Mouse (Mus musculus): ENCODE results near the gene Slc22a16. TPM values are rescaled to one million over a fixed set of nuclear protein-coding genes. Genes with fewer than 3 reads are reported as not detected.

The Slc22a16 gene
- total RNA-seq, 1 experiment from 2014 or later: not detected

- no peak for ATAC-seq (ENCODE audit: extremely low read depth, insufficient number of reproducible peaks, low FRiP score, poor library complexity, severe bottlenecking)
Observed at GRCm38 (mm10) chr10:40592186-40592585, 22.1 kb downstream of the Slc22a16 start.

GRCm38 (mm10) chr10:40597177-40597576, 27.0 kb downstream of the Slc22a16 start:
- no peak for ATAC-seq (ENCODE audit: extremely low read depth, insufficient number of reproducible peaks, low FRiP score, poor library complexity, severe bottlenecking)

DNA sequence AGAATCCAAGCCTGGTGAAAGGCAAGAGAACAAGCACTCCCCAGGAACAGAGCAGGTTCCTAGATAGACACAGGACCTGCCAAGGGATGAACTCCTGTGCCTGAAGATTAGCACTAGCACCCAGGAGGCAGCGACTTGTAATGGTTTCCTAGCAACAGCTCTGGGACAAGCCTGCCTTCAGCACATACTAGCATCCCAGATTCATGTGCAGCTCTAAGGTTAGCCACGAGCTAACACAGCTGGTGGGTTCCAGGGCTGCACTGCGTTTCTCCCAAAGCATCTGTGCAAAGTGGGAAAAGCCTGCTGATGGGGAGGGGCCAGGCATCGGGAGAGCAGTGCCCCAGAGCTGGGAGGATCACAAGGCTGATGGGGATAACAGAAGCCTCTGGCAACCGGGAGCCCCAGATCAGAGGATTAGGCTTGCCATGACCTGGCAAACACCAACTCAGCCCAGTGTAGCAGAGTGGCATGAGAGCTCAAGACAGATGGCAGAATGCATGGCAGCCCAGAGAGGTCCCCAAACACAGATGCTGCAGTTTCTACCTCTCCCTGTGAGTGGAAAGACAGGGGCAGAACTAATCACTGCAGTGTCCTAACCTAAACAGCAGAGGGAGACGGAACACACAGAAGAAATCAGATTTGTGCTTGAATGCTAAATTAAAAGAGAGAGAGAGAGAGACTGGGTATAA, 34.7 kb downstream of the Slc22a16 start:
- ATAC-seq (ENCODE audit: extremely low read depth, insufficient number of reproducible peaks, low FRiP score, poor library complexity, severe bottlenecking): no peak

- no peak for ATAC-seq (ENCODE audit: extremely low read depth, insufficient number of reproducible peaks, low FRiP score, poor library complexity, severe bottlenecking)
Observed at GRCm38 (mm10) chr10:40617973-40618372, 47.8 kb downstream of the Slc22a16 start.

- ATAC-seq (ENCODE audit: extremely low read depth, insufficient number of reproducible peaks, low FRiP score, poor library complexity, severe bottlenecking): no peak
Observed at GRCm38 (mm10) chr10:40619760-40620159, 49.6 kb downstream of the Slc22a16 start.

DNA sequence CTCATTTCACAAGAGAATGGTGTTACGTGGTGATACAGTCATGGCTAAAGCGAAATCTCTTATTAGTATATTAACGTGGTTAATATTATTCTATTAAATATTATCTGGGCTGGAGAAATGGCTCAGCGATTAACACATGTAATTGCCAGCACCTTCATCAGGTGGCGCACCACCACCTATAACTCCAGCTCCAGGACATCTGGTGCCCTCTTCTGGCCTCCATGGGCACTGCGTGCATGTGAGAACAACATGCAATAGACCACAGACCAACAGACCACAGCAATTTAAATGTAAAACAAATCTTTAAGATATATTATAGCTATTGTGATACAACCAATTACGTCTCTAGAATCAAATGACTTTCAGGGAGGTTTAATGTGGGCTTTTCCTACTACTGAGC, 59.0 kb downstream of the Slc22a16 start:
- ATAC-seq (ENCODE audit: extremely low read depth, insufficient number of reproducible peaks, low FRiP score, poor library complexity, severe bottlenecking): no peak

DNA sequence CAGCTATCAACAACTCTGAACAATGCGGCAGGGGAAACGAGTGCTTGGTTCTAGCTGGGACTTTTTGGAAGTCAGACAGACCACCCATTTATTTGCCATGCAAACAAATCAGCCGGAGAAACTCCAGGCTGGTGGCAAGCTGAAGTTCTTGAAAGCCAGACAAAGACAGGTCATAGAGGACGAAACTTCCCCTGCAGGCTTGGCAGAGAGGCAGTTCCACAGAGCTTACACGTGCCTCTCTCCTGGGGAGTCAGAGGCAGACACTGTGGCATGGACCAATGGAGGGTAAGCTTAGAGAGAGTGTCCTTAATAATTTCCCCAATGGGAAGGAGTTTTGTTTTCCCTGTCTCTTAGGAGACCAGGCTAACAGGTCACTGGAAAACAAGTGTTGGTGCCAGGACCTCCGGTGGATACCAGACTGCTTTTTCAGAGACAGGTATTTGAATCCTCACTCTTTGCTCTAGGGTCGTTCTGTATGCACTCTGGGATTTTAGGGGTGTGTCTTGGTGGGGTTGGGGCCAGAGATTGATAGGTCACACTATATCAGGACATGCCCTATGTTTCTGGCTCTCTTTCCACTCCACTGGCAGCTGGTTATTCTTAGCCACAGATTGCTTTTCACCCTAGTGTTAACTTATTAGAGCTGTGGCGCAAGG, 59.6 kb downstream of the Slc22a16 start, which contains the start of gene Ddo:
Gene Ddo (plus strand): TSS at position 356 of the 656 bp plus-strand sequence.
- no peak for ATAC-seq (ENCODE audit: extremely low read depth, insufficient number of reproducible peaks, low FRiP score, poor library complexity, severe bottlenecking)

GRCm38 (mm10) chr10:40630457-40630856, 60.3 kb downstream of the Slc22a16 start:
- ATAC-seq (ENCODE audit: extremely low read depth, insufficient number of reproducible peaks, low FRiP score, poor library complexity, severe bottlenecking): no peak

- ATAC-seq (ENCODE audit: extremely low read depth, insufficient number of reproducible peaks, low FRiP score, poor library complexity, severe bottlenecking): no peak
Observed at GRCm38 (mm10) chr10:40630961-40631360, 60.8 kb downstream of the Slc22a16 start.

DNA sequence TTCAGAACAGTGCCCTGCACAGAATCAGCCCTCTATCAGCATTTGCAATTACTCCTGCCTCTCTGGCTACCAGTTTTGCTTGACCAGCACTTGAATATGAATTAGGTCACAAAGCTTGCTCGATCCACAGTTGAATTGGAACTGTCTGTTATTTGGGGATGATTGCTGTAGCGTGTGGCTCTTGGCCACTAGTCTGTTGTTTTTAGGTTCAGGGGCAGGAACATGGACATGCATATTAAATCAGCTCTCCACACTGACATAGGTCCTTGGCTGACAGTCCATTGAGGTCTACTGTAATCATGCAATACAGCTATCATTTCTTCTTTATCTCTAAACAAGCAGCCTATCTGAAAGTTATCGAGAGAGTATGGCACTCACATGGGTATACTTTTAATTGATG, 62.0 kb downstream of the Slc22a16 start:
- no peak for ATAC-seq (ENCODE audit: extremely low read depth, insufficient number of reproducible peaks, low FRiP score, poor library complexity, severe bottlenecking)

GRCm38 (mm10) chr10:40637331-40637730, 67.2 kb downstream of the Slc22a16 start:
- no peak for ATAC-seq (ENCODE audit: extremely low read depth, insufficient number of reproducible peaks, low FRiP score, poor library complexity, severe bottlenecking)

- ATAC-seq (ENCODE audit: extremely low read depth, insufficient number of reproducible peaks, low FRiP score, poor library complexity, severe bottlenecking): no peak
Observed at GRCm38 (mm10) chr10:40638276-40638675, 68.1 kb downstream of the Slc22a16 start.

DNA sequence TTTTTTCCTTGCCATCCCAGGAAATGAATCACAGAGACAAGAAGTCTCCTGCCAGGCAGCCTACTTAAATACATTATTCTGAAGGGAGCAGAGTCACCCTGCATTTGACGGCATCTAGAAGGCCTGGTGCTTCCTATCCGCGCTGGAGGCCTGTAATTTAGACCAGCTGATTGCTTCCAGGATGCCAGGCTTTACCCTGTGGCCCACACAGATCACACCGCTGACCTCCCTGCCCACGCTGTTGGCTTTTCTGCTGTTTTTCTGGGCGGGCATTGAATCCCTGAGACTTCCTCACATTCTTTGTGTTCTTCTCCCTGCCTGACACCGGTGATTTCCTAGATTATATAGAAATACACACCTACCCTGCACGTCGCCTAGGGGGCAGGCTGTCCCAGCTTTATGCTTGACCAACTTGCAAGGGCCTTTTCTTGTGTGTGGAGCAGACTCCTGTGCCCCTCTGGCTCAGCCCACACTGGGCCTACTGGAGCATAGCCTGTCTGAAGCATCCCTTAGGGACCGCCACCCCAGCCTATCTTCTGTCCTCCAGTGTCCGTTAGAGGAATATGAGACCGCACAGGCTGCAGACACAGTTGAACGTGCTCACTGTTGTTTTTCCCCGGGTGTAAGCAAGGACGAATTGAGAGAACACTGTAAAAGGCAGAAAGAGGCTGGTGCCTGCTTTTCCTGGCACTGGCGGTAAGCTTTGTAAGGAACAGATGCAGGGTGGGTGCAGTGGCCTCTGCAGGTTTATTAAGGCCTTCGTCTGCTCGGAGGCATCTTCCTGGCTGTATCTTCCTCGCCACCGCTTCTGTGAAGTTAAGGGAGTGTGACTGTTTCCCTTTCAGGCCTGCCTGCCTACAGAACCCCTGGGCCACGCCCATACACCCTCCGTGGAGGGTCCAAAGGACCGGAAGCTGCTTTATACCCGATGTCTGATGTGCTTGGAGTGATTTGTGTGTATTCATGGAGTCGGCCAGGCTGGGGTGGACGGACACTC, 69.0 kb downstream of the Slc22a16 start:
- ATAC-seq (ENCODE audit: extremely low read depth, insufficient number of reproducible peaks, low FRiP score, poor library complexity, severe bottlenecking): no peak

DNA sequence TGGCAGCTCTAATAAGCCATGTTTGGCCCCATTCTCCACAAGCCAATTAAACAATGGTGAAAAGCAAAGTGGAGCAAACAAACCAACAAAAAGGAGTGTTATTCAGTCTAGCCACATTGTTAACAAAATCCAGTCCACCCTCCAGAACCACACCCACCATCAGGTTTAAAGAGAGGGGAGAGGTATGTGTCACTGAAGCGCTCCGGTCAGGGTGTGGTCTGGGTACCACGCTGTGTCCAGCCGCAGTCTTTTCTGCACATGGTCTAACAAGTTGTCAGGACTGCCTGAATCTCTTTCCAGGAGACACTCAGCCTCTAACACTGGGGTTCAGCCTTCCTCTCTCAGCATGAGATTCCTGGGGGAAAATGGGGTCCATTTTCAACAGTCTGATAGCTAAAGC, 70.3 kb downstream of the Slc22a16 start:
- ATAC-seq (ENCODE audit: extremely low read depth, insufficient number of reproducible peaks, low FRiP score, poor library complexity, severe bottlenecking): no peak

GRCm38 (mm10) chr10:40641901-40642300, 71.8 kb downstream of the Slc22a16 start:
- ATAC-seq (ENCODE audit: extremely low read depth, insufficient number of reproducible peaks, low FRiP score, poor library complexity, severe bottlenecking): no peak

- no peak for ATAC-seq (ENCODE audit: extremely low read depth, insufficient number of reproducible peaks, low FRiP score, poor library complexity, severe bottlenecking)
Observed at GRCm38 (mm10) chr10:40643126-40643525, 73.0 kb downstream of the Slc22a16 start.

DNA sequence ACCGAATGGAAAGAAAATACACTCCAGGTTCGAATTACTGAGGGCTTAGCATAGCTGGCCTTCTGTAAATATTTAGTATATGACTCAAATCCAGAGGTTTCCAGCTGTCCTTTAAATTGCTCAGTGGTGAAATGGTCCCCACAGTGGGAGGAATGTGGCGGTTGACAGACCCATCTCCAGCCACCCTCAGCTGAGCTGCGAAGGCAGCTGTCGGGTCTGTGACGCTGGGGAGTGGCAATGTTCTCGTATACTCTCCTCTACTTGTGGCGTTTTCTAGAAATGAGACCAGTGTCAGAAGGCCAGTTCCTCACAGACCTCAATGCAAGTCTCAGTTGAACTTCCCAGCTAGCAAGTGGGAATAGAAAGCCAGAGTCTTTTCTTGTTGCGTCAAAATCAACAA, 74.3 kb downstream of the Slc22a16 start:
- ATAC-seq (ENCODE audit: extremely low read depth, insufficient number of reproducible peaks, low FRiP score, poor library complexity, severe bottlenecking): no peak

DNA sequence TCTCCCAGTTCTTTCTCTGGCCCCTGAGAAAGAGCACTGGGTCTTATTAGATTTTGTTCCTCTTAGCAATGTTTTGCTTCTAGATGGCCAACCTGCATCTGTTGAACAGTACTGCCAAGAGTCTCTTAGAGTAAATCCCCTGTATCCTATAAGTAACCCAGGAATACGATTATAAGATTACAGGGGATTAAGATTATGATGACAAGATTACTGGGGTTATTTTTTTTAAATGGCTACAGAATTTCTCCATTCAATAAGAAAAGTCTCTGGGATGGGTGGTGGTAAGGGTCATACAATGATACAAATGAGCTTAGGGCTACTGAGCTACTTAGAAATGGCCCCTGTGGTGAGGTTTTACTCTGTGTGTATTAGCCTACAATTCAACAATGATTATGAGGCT, 75.2 kb downstream of the Slc22a16 start:
- no peak for ATAC-seq (ENCODE audit: extremely low read depth, insufficient number of reproducible peaks, low FRiP score, poor library complexity, severe bottlenecking)

GRCm38 (mm10) chr10:40648776-40649175, 78.6 kb downstream of the Slc22a16 start:
- ATAC-seq (ENCODE audit: extremely low read depth, insufficient number of reproducible peaks, low FRiP score, poor library complexity, severe bottlenecking): no peak

Data from neutrophil, adult 5-6 weeks (primary cell).